Mouse (Mus musculus): ENCODE measurements around the gene Zfp362. TPM values are rescaled to one million over a fixed set of nuclear protein-coding genes. Genes with fewer than 3 reads are reported as not detected.

The Zfp362 gene
- 22.8 and 26.6 TPM in 2 replicates for polyA plus RNA-seq (2015; fragmentation: Nextera tagmentation; extraction: Ambion mirVana)

DNA sequence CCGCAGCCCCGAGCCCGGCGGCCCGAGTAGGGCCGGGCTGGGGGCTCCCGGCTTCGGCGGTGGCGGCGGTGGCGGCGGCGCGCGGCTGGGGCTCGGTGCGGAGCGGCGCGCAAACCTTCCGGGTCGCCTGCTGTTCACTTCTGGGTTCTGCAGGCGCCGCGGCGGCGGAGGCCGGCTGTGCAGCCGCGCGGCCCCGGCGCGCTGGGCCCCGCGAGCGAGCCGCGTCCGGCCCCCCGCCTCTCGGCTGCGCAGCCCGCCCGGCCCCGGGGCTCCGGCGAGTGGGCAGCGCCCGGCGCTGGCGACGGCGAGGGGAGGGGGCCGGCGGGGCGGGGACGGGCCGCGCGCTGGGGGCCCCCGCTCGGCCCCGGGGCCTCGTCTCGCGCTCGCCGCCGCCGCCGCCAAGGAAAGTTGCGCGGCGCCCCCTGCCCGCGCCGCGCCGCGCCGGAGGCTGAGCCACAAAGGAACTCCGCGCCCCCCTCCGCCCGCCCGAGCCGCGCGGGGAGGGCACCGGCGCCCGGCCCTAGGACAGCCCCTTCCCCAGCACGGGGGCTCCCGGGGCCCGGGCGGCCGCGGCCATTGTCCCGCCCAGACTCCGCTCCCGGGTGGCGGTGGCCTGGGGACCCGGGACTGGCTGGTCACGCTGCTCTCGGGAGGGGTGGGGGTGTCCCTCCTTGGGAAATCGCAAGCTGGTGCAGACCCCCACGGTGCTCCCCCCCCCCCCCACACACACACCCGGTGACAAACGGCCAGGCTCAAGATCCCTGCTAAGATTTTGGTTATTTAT, at the start of gene Zfp362:
TSS of gene Zfp362 (minus strand) at position 3 of the 784 bp plus-strand sequence.
- H3K4me1 ChIP-seq: peaks cover 30% of the 10 kb centered on the region
- H3K4me2 ChIP-seq: peak within 1 kb of the TSS; percentile 68
- peak within 1 kb of the TSS; percentile 99 for H3K9ac ChIP-seq
- H3K27me3 ChIP-seq (replicated peaks): no peaks in the 10 kb centered on the region
- H3K9me3 ChIP-seq: no peaks in the 10 kb centered on the region
- H3K4me3 ChIP-seq (replicated peaks): peak within 1 kb of the TSS; percentile 80
- H3K27ac ChIP-seq: peak within 1 kb of the TSS; percentile 93
- 1% methylated on average over 32 of the region's 111 CpGs for WGBS
- peak; percentile 45; the same call in 1 of the 2 replicates for ATAC-seq (ENCODE audit: insufficient read depth, low FRiP score, low read depth)
- H3K36me3 ChIP-seq: no peaks in the 10 kb centered on the region

DNA sequence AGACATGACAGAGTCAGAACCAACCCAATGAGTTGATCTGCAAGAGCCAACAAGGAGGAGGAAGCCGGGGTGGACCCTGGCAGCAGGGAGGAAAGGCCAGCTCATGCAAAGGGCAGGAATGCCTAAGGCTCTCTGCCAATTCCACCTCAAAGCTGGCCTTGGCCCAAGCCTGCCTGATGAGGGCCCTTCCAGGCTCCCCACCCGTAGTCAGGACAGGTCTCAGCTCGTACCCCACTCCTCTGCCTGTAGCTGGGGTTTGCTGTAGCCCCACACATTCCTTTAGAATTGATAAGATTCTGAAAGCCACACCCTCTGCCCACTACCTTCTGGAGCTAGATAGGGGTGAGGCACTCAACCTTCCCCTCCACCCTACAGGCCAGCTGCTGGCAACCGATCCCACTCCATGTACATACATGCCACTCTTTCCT, 49.8 kb upstream of the Zfp362 start:
- WGBS: 55% methylated on average over 4 of the region's 4 CpGs
- Histone ChIP-seq H3K27me3 (replicated peaks) (no peaks in the 10 kb centered on the region), H3K9ac (no peak overlapping the region), H3K9me3 (peaks cover 4% of the 10 kb centered on the region; the same call in 1 of the 2 replicates), H3K27ac (peak overlapping the region; percentile 42), H3K4me1 (peaks cover 6% of the 10 kb centered on the region; the same call in 1 of the 2 replicates), H3K36me3 (no peaks in the 10 kb centered on the region), H3K4me2 (no peak overlapping the region), H3K4me3 (replicated peaks) (no peak overlapping the region)
- peak; percentile 83 for ATAC-seq (ENCODE audit: insufficient read depth, low FRiP score, low read depth)

GRCm38 (mm10) chr4:128853117-128853516, 47.3 kb upstream of the Zfp362 start:
- Histone ChIP-seq H3K4me1 (peaks cover 6% of the 10 kb centered on the region; the same call in 1 of the 2 replicates), H3K4me2 (no peak overlapping the region), H3K36me3 (no peaks in the 10 kb centered on the region), H3K4me3 (replicated peaks) (no peak overlapping the region), H3K27ac (no peak overlapping the region), H3K9me3 (no peaks in the 10 kb centered on the region), H3K9ac (no peak overlapping the region), H3K27me3 (replicated peaks) (no peaks in the 10 kb centered on the region)
- no peak for ATAC-seq (ENCODE audit: insufficient read depth, low FRiP score, low read depth)
- 83% methylated on average over 11 of the region's 11 CpGs for WGBS

DNA sequence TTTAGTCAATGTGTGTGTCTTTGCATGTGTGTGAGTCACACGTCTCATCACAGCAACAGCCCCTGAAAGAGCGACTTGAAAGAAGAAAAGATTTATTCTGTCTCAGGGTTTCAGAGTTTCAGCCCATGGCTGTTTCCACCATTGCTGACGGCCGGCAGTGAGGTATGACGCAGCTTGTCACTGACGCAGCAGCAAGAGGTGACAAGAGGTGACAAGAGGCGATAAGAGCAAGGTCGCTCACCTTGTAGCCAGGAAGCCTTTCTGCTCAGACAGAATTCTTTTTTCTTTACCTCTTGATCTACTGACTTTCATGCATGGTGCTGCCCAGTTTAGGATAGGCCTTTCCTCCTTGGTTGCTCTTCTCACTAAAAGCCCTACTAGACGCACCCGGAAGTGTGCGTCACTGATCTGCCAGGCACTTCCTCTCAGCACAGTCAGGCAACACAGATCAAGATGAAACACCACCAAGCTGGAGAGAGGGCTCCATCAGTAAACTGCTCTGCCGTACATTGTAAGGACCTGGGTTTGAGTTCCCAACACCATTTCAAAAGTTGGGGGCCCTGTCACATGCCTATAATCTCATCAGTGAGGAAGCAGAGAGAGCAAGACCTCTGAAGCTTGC, 46.5 kb upstream of the Zfp362 start:
- H3K9me3 ChIP-seq: no peaks in the 10 kb centered on the region
- no peak overlapping the region for H3K4me3 ChIP-seq (replicated peaks)
- no peak overlapping the region for H3K9ac ChIP-seq
- no peaks in the 10 kb centered on the region for H3K36me3 ChIP-seq
- 72% methylated on average over 12 of the region's 12 CpGs for WGBS
- H3K4me2 ChIP-seq: no peak overlapping the region
- peaks cover 5% of the 10 kb centered on the region; the same call in 1 of the 2 replicates for H3K4me1 ChIP-seq
- ATAC-seq (ENCODE audit: insufficient read depth, low FRiP score, low read depth): no peak
- H3K27ac ChIP-seq: no peak overlapping the region
- no peaks in the 10 kb centered on the region for H3K27me3 ChIP-seq (replicated peaks)

DNA sequence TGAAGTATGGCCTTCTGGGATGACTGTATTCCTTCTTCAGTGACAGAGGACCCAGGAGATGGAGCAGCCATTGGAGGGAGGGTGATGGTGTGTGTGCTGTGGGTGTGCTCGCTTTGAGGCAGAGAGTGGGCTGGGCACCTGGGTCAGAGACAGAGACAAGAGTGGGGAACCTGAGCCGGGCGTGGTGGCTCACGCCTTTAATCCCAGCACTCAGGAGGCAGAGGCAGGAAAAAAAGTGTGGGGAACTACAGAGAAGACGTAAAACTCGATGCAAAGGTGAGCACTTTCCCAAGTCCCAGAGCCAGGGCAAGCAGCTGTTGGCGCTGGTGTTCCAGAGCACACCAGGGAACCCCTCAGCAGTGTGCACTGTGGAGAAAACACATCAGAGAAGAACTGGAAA, 43.8 kb upstream of the Zfp362 start:
- Histone ChIP-seq H3K4me3 (replicated peaks) (no peak overlapping the region), H3K4me1 (0 out of 2 replicates have a peak, but pooled peaks cover 5% of the 10 kb centered on the region), H3K27me3 (replicated peaks) (no peaks in the 10 kb centered on the region), H3K9me3 (no peaks in the 10 kb centered on the region), H3K36me3 (no peaks in the 10 kb centered on the region), H3K4me2 (no peak overlapping the region), H3K9ac (no peak overlapping the region), H3K27ac (no peak overlapping the region)
- no peak for ATAC-seq (ENCODE audit: insufficient read depth, low FRiP score, low read depth)
- 70% methylated on average over 7 of the region's 7 CpGs for WGBS

- Histone ChIP-seq H3K4me2 (no peak overlapping the region), H3K4me3 (replicated peaks) (no peak overlapping the region), H3K9ac (no peak overlapping the region), H3K9me3 (no peaks in the 10 kb centered on the region), H3K27ac (no peak overlapping the region), H3K27me3 (replicated peaks) (no peaks in the 10 kb centered on the region), H3K36me3 (no peaks in the 10 kb centered on the region), H3K4me1 (0 out of 2 replicates have a peak, but pooled peaks cover 7% of the 10 kb centered on the region)
- ATAC-seq (ENCODE audit: insufficient read depth, low FRiP score, low read depth): no peak
- WGBS: 97% methylated on average over 3 of the region's 3 CpGs
These were observed 43.1 kb upstream of the Zfp362 start for GRCm38 (mm10) chr4:128848961-128849360.

DNA sequence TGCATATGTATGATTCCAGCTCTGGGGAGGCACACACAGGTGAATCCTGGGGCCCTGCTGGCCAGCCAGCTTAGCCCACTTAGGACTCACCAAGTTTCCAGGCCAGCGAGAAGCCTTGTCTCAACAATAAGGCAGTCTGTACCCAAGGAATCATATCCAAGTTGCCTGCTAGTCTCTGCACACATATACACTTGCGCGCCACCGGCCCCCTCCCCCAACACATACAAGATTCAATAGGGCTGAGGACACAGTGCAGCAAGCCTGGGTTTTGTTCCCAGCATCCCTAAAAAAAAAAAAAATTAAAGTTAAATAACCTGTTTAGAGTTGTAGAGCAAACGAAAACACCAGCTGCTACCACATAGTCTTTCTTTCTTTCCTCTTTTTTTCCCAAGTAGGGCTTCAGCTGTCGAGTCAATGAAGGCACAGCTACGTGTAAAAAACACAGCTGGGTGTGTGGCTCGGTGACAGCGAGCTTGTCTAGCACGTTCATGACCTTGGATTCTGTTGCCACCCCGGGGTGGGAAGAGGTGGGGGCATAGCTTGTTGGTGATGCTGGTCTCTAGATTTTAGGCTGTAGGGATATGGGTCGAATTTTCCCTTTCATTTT, 39.6 kb upstream of the Zfp362 start:
- Histone ChIP-seq H3K9ac (no peak overlapping the region), H3K27me3 (replicated peaks) (no peaks in the 10 kb centered on the region), H3K4me3 (replicated peaks) (no peak overlapping the region), H3K4me2 (no peak overlapping the region), H3K4me1 (peaks cover 10% of the 10 kb centered on the region; the same call in 1 of the 2 replicates), H3K9me3 (no peaks in the 10 kb centered on the region), H3K36me3 (no peaks in the 10 kb centered on the region), H3K27ac (no peak overlapping the region)
- WGBS: 59% methylated on average over 12 of the region's 12 CpGs
- no peak for ATAC-seq (ENCODE audit: insufficient read depth, low FRiP score, low read depth)

DNA sequence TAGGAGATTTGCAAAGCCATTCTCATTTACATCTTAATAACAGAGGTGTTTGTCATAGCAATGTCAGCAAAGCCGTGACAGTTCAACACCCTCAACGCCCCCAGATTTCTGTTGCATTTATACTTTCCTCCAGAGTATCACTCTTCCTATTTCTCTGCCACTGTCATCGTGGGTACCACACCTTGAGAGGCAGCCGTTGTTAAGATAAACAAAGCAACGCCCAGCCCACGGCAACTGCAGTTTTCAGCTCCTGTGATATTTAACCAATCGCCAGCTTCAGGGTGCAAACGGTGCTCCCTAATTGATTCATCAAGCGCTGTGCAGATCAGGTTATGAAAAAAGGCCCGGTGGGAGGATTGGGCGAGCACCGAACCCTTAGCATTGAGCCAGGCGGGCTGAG, 38.7 kb upstream of the Zfp362 start:
- H3K4me2 ChIP-seq: no peak overlapping the region
- no peaks in the 10 kb centered on the region for H3K36me3 ChIP-seq
- no peaks in the 10 kb centered on the region for H3K9me3 ChIP-seq
- no peak overlapping the region for H3K27ac ChIP-seq
- H3K27me3 ChIP-seq (replicated peaks): no peaks in the 10 kb centered on the region
- no peak overlapping the region for H3K4me3 ChIP-seq (replicated peaks)
- 33% methylated on average over 13 of the region's 13 CpGs for WGBS
- ATAC-seq (ENCODE audit: insufficient read depth, low FRiP score, low read depth): no peak
- H3K4me1 ChIP-seq: peaks cover 17% of the 10 kb centered on the region; the same call in 1 of the 2 replicates
- H3K9ac ChIP-seq: no peak overlapping the region

GRCm38 (mm10) chr4:128841259-128841658, 35.4 kb upstream of the Zfp362 start:
- no peak overlapping the region for H3K4me3 ChIP-seq (replicated peaks)
- no peak for ATAC-seq (ENCODE audit: insufficient read depth, low FRiP score, low read depth)
- H3K27me3 ChIP-seq (replicated peaks): no peaks in the 10 kb centered on the region
- H3K9ac ChIP-seq: no peak overlapping the region
- no peak overlapping the region for H3K27ac ChIP-seq
- H3K4me1 ChIP-seq: peaks cover 29% of the 10 kb centered on the region
- H3K36me3 ChIP-seq: no peaks in the 10 kb centered on the region
- no peak overlapping the region for H3K4me2 ChIP-seq
- 52% methylated on average over 8 of the region's 8 CpGs for WGBS
- H3K9me3 ChIP-seq: no peaks in the 10 kb centered on the region

DNA sequence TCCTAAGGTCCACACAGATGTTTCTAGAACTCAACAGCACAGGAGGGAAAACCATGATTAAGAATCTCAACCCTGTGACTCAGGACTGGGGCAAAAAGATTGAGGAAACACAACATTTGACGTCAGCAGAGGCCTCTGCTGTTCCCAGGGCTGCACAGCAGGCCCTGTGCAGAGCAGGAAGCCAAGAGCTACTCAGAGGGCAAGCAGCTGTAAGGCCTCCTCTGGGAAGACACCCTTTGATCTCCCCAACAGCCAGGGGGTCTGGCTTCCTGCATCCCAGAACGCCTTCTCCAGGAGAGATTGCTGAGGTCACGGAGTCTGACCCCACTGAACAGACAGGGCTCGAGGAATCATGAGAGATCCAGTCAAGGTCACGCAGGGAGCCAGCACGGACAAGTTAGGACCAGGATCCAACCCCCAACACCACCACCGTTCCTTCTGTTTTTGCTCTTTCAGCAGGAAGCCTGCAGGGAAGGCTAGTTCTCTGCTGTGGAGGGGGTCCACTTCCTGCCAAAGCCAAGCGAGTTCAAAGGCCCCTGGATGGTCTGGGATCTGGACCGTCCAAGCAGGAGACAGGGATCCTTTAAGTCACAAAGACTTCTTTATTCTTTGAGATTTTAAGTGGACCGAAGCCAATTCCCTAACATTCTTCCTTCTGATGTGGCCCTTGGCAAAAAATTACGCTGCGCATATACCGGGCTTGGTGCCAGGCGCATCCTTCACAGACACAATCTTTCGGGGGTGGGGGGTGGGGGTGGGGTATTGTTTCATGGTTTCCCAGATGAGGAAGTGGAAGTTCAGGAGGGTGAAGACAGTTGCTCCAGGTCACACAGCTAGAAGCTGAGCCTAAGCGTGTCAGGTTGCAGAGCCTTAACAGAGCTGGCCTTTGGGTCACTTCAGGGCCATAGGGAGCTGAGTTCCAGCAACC, 34.2 kb upstream of the Zfp362 start:
- no peak overlapping the region for H3K9ac ChIP-seq
- H3K27ac ChIP-seq: peak overlapping the region; percentile 82
- no peaks in the 10 kb centered on the region for H3K9me3 ChIP-seq
- no peaks in the 10 kb centered on the region for H3K27me3 ChIP-seq (replicated peaks)
- H3K36me3 ChIP-seq: no peaks in the 10 kb centered on the region
- H3K4me2 ChIP-seq: no peak overlapping the region
- 27% methylated on average over 16 of the region's 16 CpGs for WGBS
- H3K4me3 ChIP-seq (replicated peaks): no peak overlapping the region
- peak; percentile 72 for ATAC-seq (ENCODE audit: insufficient read depth, low FRiP score, low read depth)
- H3K4me1 ChIP-seq: peaks cover 25% of the 10 kb centered on the region

DNA sequence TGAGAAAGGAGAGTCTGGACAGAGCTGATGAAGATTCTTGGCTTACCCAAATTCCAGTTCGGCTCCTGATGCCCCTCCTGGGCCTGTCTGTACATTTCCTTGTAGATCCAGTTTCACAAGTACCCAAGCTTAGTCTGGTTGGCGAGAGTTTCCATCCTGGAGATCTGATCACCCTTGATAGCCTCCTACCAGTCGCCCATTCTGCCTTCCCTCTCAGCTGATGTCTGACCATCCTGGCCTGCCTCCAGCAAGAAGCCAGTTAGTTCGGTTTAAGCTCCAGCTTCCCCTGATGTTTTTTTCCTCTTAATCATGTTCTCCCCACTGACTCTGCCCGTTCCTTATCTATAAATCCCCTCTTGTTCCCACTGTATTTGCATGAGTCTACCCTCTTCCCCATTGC, 32.4 kb upstream of the Zfp362 start:
- no peak overlapping the region for H3K4me3 ChIP-seq (replicated peaks)
- no peaks in the 10 kb centered on the region for H3K36me3 ChIP-seq
- H3K4me2 ChIP-seq: no peak overlapping the region
- WGBS: 45% methylated on average over 5 of the region's 5 CpGs
- H3K4me1 ChIP-seq: peaks cover 22% of the 10 kb centered on the region
- H3K9ac ChIP-seq: no peak overlapping the region
- ATAC-seq (ENCODE audit: insufficient read depth, low FRiP score, low read depth): no peak
- H3K27ac ChIP-seq: peak overlapping the region; percentile 55
- H3K27me3 ChIP-seq (replicated peaks): no peaks in the 10 kb centered on the region
- no peaks in the 10 kb centered on the region for H3K9me3 ChIP-seq
